Mouse (Mus musculus): ENCODE measurements around the gene Adam12.

The Adam12 gene

DNA sequence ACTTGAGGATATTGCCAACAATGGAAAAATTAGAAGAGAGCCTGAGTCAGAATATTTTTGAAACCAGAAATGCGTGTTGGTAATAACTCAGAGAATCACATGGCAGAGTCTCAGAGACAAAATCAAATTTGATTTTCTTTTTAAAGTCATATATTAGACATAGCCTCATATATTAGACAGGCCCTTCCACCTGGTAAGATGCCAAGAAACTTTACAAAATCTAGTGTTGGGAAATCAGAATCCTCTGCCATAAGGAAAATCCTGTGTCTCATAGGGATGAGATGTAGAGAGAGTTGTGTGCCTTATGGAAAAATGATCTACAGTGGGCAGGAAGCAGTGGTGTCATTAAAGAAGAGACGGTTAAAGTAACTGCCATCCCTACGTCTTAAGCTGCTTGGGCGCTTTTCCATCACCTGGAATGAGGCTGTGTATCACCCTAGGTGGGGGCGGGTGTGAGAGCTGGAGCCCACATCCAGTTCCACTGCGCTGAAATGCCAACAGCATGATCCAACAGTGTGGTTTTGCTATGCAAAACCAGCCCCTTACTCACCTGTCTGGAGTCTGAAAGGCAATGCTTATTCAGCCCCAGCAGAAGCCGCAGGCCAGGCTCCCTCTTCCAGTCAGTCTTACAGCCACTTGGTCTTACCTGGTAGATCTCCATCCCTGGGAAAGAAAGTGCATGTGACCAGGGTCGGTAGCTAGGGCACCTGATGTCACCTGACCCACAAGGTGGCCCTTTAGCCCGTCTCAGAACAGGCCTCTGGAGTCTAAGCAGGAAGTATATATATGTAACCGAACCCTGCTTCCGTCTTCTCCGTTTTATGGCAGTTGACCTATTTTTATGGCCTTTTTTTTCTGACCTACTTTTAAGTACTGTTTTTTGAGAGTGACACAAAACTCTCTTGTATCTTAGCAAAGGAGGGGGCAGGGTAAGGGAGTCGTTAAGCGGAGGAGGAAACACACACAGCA is at the start of gene Adam12:
Adam12 (minus strand) TSS at position 769 of the 969 bp plus-strand sequence.
- no peak for DNase-seq (ENCODE audit: extremely low spot score)

DNA sequence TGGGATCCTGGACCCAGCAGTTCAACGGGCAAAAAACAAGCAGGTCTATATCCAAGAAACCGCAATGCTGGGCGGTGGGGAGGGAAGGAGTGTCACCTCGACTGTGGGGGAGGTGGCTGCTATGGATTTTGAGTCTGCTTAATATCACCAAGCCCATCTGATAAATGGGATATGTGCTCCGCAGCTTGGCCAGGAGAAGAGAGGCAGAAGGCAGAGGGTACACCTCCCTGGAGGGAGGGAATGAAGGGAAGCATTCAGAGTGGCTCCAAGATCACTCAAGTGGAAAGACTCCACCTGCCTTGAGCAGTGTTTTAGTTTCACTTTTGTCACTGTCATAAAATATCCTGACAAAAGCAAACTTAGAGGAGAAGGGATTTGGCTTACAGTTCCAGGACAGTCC is 41.0 kb upstream of the Adam12 start:
- DNase-seq (ENCODE audit: extremely low spot score): no peak

DNA sequence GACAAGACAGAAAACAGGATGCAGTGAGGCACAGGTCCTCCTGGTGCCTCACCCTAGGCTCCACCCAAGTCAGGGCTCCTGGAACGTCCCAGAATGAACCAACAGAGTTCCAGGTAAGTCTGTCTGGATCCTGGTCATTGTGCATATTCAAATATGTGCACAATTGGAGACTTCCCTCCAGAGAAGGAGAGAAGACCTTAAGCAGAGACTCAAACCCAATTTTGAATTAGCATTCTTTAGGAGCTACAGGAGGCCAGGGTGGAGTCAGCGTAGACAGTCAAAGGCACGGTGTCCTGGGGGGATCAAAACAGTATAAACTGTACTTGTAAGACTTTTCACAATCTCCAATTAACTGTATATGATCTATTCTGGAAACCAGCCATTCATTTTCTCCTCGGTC is 40.5 kb upstream of the Adam12 start:
- DNase-seq (ENCODE audit: extremely low spot score): no peak

DNA sequence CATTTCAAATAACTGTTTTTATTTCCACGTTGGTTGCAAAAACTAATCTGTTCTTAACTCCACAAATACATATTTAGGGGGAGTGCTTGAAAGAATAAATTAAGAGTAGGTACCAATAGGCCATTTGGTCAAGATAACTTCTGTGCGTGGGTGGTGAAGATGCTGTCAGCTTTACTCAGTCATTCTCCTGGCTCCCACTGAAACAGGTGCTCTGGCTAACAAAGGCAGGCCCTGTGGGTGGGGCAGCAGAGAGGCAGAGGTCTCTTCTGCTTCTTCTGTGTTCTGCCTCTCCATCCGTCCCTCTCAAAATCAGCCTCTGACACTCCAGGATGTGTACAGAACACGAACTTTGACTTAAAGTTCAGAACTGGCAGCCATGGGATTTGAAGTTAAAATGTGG is 33.8 kb upstream of the Adam12 start:
- DNase-seq (ENCODE audit: extremely low spot score): no peak

DNA sequence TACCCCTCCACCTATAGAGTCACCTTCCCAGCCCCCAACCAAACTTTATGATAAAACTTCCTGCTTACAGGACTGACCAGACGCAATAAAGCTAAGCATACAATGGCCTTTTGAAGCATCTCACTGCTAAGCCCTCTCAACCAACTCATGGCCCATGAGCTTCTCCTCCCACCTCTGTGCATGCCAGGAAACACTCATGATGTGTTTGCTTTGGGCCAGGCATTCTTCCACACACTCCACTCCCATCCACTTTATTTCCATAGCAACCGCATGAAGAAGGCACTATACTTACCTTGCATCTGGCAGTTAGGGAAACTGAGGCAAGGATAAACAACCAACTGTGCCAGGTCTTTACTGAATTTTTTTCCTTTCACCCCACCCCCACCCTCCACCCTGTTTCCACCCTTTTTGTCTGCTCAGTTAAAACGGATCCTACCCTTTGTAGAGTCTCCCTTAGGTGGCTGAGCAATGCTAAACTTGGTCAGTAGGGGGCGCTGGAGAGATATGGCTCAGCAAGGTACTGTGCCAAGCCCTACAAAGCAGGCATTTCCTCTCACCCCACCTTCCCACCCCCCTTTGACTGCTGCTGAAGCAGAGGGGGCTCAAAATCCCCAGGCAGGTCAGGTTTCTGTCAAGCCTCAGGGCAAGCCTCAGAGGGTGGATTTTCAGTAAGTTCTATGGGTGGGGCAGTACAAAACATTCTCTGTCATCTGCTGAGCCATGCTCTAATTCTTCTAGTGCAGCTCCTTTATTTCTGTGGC is 31.4 kb upstream of the Adam12 start:
- peak; percentile 70 for DNase-seq (ENCODE audit: extremely low spot score)

DNA sequence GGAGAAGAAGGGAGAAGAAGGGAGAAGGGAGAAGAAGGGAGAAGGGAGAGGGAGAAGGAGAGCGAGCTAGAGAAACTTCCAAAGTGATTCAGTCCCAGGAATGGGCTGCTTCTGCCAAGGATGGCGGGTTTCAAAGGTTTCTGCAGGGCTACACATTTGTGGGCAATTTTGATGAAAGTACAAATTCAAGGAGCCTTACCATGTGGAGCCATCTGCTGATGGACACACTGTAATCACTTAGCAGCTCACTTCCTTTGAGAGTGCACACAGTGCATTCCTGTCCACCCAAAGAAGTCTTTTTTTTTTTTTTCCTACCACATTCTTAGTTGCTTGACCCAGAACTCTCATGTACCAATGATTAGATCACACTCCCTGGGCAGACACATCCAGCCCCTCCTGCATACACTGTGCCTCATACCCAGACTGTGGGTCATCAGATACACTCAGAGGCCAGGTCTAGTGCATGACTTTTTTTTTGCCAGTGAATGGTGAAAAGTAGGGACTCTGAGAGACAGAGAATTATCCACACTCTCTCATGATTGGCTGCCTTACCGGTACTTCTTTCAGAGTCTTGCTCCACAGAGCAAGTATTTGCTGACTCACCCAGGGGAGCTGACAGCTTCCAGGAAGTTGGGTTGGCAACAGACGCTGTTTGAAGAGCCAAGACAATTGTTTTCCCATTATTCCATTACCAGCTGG is 29.2 kb upstream of the Adam12 start:
- peak; percentile 6 for DNase-seq (ENCODE audit: extremely low spot score)

DNA sequence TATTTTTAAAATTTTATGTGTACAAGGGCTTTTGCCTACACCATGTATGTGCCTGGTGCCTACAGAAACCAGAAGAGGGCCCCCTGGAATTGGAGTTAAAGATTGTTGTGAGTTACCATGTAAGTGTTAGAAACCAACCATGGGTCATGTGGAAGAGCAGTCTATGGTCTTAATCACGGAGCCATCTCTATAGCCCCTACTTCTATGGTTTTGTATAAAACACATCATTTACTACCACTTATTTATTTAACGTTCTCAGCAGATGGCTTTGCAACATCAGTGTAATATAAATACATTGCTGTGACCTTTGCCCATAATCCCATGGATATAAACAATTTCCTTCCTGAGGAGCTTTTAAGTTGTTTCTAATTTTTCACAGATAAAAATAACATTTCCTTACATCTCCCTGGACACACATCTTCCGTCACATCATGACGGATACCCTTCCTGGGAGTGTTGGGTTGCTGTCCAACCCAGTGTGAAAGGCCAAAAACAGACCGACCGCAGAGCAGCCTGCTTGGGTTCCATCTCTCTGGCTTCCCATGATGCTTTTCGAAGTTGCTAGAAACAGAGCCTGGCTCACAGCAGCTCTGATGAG is 18.4 kb upstream of the Adam12 start:
- DNase-seq (ENCODE audit: extremely low spot score): no peak

DNA sequence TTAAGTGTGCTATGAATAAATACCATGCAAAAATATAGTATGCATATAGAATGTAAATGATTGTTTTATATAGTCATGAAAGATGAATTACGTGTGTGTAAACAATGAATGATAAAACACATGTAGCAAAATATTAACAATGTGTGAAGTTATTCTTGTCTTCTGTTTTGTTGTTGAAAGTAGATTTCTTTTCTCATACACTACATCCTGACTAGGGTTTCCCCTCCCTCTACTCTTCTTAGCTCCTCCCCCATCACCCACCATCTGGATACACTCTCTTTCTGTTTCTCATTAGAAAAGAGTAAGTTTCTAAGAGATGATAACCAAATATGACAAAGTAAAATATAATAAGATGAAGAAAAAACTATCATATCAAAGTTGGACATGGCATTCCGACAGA is 16.1 kb upstream of the Adam12 start:
- DNase-seq (ENCODE audit: extremely low spot score): no peak

DNA sequence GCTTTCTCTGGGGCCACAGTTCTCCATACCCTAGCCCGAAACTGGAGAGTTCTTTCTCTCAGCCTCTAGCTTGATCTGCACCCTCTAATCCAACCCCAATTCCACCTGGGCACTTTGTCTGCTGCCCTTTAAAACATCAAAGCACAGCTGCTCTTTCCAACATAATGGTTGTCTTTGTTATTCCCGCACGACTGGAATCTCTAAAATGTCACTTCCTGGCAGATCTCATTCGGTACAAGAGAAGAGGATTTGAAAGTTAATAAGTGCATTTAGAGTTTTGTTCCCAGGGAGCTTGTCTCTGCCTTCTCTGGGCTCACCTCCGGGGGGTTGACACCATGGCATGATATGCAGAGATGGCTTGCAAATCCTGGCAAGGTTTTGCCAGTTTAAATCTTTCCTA is 14.7 kb upstream of the Adam12 start:
- no peak for DNase-seq (ENCODE audit: extremely low spot score)

DNA sequence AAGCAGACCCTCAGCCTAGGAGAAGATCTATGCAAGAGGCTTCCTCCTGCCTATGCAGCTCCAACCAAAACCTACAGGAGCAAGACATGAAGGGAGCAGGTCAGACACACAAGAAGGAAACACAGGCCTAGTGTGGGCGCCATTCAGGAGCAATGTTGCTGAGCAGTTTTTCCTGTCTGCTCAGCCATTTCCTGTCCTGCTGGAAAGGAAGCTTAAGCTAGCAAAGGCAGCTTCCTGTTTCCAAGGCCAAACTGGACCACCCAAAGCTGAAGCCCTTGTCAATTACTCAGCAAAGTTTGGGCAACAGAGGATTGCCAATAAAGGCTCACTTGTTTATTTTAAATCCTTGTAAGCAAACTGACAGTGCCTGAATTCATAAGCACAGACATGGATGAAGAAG is 10.8 kb upstream of the Adam12 start:
- no peak for DNase-seq (ENCODE audit: extremely low spot score)

DNA sequence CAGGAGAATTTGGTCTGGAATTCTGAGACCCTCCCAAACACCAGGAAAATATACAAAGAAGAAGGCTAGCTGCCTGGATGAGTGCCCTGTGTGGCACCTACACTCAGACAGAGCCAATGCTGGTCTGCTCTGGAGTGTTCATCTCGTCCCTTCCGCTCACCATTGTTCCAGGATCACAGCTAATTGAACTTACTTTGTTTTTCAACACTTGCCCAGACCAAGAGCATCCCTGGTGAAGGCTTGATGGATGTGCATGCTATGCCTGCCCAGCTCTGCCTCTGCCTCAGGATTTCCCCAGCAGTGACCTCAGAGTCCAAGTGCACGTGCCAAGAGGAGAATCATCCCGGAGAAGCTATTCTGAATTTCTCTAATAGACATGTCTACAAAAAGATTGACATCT is 9.3 kb upstream of the Adam12 start:
- no peak for DNase-seq (ENCODE audit: extremely low spot score)

DNA sequence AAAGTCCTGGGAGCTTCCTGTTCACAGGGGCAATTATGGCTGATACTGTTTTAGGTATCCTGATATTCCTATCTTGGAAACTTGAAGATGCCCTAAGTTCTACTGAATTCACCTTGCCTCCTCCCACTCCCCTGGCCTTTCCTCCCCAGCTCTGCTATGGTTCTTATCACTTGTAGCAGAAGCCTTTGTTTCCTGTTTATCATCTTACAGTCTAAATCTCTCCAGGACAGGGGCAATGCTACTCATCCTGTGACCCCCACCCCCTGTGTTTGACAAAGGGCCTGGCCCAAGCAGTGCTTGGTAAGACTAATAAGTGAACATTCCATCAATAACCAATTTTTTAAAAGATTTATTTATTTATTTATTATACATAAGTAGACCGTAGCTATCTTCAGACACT is 8.6 kb upstream of the Adam12 start:
- DNase-seq (ENCODE audit: extremely low spot score): no peak

DNA sequence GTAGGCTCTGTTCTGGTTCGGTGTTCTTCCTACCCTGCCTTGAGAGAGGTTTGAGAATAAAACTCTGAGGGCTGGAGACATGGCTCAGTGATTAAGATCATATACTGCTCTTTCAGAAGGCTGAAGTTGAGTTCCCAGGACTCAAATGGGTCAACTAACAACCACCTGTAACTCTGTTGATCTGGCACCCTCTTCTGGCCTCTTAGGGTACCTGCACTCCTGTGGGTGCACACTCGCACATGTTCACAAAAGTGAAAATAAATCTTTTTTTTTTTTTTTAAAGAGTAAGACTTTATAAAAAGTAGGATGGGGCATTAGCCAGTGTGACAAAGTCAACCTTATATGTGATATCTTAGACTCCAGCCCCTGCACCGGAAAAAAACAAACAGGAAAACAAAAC is 6.9 kb upstream of the Adam12 start:
- DNase-seq (ENCODE audit: extremely low spot score): no peak

DNA sequence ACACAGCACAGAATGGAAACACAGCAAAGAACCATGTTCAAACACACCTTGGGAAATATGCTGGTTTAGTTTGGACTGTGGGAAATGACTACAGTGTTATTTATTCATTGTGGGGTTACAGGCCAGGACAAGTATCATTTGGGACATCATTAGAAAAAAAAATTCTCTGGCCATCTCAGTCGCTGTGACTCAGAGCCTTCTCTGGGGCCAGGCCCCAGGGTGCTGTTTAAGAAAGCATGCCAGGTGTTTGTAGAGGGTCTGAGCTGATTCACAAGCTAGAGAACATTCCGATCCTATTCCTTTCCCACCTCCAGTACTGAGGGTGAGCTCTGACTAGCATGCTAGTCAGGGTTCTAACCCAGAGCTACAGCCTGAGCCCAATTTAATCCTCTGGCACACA is 5.4 kb upstream of the Adam12 start:
- no peak for DNase-seq (ENCODE audit: extremely low spot score)

DNA sequence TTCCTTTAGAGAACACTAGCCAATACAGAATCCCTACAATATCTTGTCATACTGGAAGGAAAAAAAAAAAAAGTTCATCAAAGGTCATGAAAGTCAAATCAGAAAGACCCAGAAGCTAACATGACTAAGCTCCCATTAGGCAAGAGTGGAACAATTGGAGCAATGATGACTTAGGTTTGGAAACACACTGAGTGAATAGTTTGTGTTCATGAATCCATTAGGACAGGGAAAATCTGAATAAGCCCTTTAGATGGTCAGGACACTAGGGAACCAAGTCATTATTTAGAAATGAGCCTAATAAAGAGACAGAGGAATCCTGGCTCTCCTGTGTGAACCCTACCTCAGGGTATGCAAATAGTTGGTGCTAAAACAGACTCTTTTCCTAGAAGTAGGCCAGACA is 4.8 kb upstream of the Adam12 start:
- DNase-seq (ENCODE audit: extremely low spot score): no peak

DNA sequence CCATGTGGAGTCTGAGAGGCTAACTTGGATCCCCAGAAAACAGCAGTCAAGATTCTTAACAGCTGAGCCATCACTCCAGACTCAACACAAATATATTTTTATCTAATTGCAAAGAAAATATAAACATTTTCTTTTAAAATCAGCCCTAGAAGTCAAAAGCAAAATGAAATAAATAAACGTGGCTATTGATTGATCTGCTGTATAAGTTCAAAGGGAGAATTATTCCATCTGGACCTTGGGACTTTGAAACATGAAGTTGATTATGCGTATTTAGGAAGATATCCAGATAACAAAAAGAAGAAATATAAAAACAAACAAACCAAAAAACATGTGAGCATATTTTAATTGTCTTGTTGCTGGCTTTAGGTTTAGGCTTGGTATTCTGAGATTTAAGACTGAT is 3.6 kb upstream of the Adam12 start:
- no peak for DNase-seq (ENCODE audit: extremely low spot score)

DNA sequence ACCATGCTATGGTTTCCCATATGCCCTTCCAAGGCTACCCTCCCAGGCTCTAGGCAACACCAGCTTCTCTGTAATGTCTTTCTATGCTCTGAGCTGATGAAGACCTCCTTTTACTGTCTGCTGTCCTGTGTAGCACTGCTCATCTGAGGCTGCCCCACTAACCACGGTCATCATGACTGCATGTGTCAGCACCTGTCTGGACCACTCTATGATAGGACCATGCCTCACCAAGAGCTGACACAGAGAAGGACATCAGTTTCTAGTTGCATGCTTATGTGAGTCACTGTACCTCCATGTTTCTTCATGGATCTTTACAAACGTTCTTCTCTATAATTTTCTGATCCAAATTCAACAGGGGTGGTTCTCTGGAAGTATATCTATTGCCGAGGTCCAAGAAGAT is 1.2 kb downstream of the Adam12 start:
- DNase-seq (ENCODE audit: extremely low spot score): no peak

DNA sequence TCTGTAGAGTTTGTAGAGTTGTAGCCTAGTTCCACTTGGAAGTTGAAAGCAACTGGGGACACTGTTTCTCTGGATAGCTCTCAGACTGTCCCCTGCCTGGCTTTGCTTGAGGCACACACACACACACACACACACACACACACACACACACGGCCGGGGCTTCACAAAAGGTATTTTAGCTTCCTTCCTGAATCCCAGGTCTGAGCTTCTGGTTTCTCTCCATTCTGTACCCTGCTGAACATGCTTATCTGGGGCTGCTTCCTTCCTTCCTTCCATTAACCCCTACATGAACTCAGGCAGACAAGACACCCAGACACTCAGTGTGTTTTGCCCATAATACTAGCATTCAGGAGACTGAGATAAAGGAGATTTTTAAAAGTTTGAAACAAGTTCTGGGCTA is 2.0 kb downstream of the Adam12 start:
- DNase-seq (ENCODE audit: extremely low spot score): no peak

DNA sequence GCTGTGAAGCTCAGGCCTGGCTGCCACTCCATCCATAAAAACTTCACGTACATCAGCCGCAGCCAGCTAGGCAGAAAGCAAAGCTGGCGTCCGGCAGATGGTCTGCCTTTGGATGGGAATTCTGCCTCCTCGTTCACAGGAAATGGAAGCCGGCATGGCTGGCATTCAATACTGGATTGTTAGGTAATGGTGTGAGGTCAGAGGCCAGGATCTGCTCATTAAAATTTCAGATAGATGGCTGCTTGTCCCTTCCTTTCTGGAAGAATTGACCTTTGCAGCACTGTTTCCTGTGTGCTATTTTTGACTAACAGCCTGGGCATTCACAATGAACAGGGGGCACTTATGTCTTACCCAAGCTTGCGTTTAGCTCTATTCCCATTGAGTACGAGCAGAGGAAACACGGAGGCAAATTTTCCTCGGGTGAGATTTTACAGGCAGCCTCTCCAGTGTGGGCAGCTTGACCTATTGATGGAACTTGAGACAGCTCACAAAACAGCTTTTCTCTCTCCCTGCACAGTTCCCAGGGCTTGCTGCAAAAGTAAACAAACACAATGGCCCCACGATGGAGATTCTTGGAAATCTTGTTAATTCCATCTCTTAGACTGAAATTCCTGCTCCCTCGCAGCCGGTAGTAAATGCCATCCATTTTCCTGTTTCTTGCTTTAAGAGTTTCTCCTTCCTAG is 4.0 kb downstream of the Adam12 start:
- DNase-seq (ENCODE audit: extremely low spot score): peak; percentile 54

DNA sequence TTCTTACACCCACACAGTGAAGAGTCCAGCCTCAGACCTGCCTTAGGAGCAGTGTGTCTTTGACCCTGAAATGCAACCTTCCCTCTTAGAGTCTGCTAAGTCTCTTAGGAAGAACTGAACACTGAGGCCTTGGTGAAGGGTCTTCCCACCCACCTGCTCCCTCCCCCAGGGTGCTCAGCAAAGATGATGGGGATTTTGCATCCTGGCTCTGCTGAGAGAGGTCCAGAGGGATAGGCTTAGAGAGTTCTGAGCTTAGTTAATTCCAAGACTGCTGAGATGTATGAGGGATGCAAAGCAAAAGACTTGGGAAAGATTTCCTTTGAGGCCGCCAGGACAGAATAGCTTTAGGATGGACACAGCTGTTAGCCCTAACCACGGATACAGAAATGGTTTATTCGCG is 4.8 kb downstream of the Adam12 start:
- no peak for DNase-seq (ENCODE audit: extremely low spot score)

DNA sequence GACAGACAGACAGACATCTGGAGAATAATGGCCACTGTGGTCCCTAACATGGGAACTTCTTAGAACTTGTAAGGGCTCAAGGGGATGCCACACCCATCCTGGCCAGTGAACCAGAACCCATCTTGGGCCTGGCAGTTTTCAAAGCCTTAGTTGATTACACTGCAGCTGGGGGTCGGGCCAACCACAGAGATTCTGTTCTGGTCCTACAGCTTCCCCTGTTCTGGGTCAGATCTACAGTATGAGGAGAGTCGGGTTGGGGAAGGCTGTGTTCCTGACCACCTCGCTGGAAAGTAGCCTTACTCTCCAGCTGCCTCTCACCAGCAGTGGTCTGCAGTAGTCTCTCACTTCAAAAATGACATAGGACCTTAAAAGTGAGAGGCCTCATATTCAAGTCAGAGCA is 5.7 kb downstream of the Adam12 start:
- no peak for DNase-seq (ENCODE audit: extremely low spot score)
